Mouse (Mus musculus) liver, postnatal 0 days (tissue): Measurements from ENCODE around the gene Ifne. TPM values are rescaled to one million over a fixed set of nuclear protein-coding genes. Genes with fewer than 3 reads are reported as not detected.
"Not testable (repeated sequence)": the region's sequence is repeated elsewhere in the genome, so short reads cannot be mapped to it uniquely, and the experiment has no call there.

Experiments used
- ATAC-seq: fragments of 200-750 bp; cut with Nextera tagmentation; 2 replicates; pipeline ENCODE4 v1.8.0; 2017; ENCODE audit warnings: mild to moderate bottlenecking, moderate library complexity
- DNase-seq: peaks from one replicate; pipeline ENCODE4 v3.0.0-alpha.2; 2016
- H3K27ac ChIP-seq: fragments of 300-500 bp; sonication (generic); 2 replicates; pipeline ENCODE4 v1.5.1; 2014; ENCODE audit warnings: antibody characterized with exemption, moderate library complexity, mild to moderate bottlenecking, low read depth
- H3K27me3 ChIP-seq: fragments of 300-500 bp; sonication (generic); 2 replicates; pipeline ENCODE4 v1.6.1; 2014; ENCODE audit warnings: low read length, control low read depth, mixed read lengths; ENCODE audit not compliant: insufficient read depth
- H3K36me3 ChIP-seq: fragments of 300-500 bp; sonication (generic); replicated peaks from 2 replicates; pipeline ENCODE4 v1.6.1; 2014; ENCODE audit warnings: mild to moderate bottlenecking, control low read depth, low read length, moderate library complexity, mixed read lengths; ENCODE audit not compliant: insufficient read depth
- H3K4me1 ChIP-seq: fragments of 300-500 bp; sonication (generic); 2 replicates; pipeline ENCODE4 v1.6.1; 2014; ENCODE audit warnings: antibody characterized with exemption, mild to moderate bottlenecking, control low read depth; ENCODE audit not compliant: insufficient read depth
- H3K4me2 ChIP-seq: fragments of 300-500 bp; sonication (generic); 2 replicates; pipeline ENCODE4 v1.6.1; 2014; ENCODE audit warnings: low read depth, mild to moderate bottlenecking, low read length, moderate library complexity, mixed read lengths
- H3K4me3 ChIP-seq: fragments of 300-500 bp; sonication (generic); 2 replicates; pipeline ENCODE4 v1.5.1; 2014; ENCODE audit warnings: low read depth, low read length
- H3K9ac ChIP-seq: fragments of 300-500 bp; sonication (generic); replicated peaks from 2 replicates; pipeline ENCODE4 v1.6.1; 2014; ENCODE audit warnings: mild to moderate bottlenecking, moderate library complexity
- H3K9me3 ChIP-seq: fragments of 300-500 bp; sonication (generic); 2 replicates; pipeline ENCODE4 v1.6.1; 2016; ENCODE audit warnings: mild to moderate bottlenecking, control low read depth, low read length, mixed read lengths
- CTCF ChIP-seq: sonication (generic); IDR thresholded peaks from 2 replicates; pipeline ENCODE4 v1.5.1; 2016; ENCODE audit warnings: antibody characterized with exemption, low read depth
- EP300 ChIP-seq: IDR thresholded peaks from 2 replicates; pipeline ENCODE4 v1.6.1; 2016; ENCODE audit warnings: antibody characterized with exemption, low read depth, mild to moderate bottlenecking
- WGBS: fragments of 180-500 bp; shearing (Covaris S2); extraction: QIAGEN DNeasy Blood & Tissue Kit; methylation state at CpG from one replicate; pipeline ENCODE4 v1.1.7; 2014; ENCODE audit not compliant: insufficient replicate concordance; 5-methylcytosine and 5-hydroxymethylcytosine counted together
- microRNA counts: library from miRNA; unstranded; fragments of <30 nt; microRNA quantifications from one replicate; lab custom pipeline; 2015
- microRNA-seq: library from miRNA; unstranded; fragments of <30 nt; microRNA quantifications from one replicate; pipeline ENCODE4, GENCODE M21; 2016
- polyA plus RNA-seq: library from polyadenylated mRNA; unstranded; fragments of >200 nt; fragmentation: Nextera tagmentation; extraction: Ambion mirVana; gene quantifications from 2 replicates; pipeline ENCODE4 v1.2.1, GENCODE M21; 2015

Ifne gene
- polyA plus RNA-seq, 1 experiment from 2014 or later: not detected

GRCm38 (mm10) chr4:88838828-88839227 lies 41.2 kb downstream of the Ifne start:
- Histone ChIP-seq H3K9ac (no peak overlapping the region), H3K36me3 (no peaks in the 10 kb centered on the region), H3K4me3 (no peak overlapping the region), H3K9me3 (no peaks in the 10 kb centered on the region), H3K27ac (no peak overlapping the region), H3K4me1 (no peaks in the 10 kb centered on the region), H3K27me3 (no peaks in the 10 kb centered on the region), H3K4me2 (no peak overlapping the region)
- ATAC-seq (no peak), DNase-seq (no peak)
- 28% methylated on average over 3 of the region's 3 CpGs for WGBS
- TF ChIP-seq CTCF (peak; percentile 51), EP300 (no peak)

- not testable (repeated sequence) for H3K27ac ChIP-seq, H3K9ac ChIP-seq, H3K36me3 ChIP-seq, H3K4me1 ChIP-seq, ATAC-seq, H3K4me2 ChIP-seq, H3K4me3 ChIP-seq, DNase-seq, H3K9me3 ChIP-seq, H3K27me3 ChIP-seq
- 75% methylated on average over 1 of the region's 1 CpGs for WGBS
Observed at GRCm38 (mm10) chr4:88835225-88835624, 44.8 kb downstream of the Ifne start, which contains the start of gene Ifna5. Gene Ifna5 (plus strand): TSS chr4:88835525.

GRCm38 (mm10) chr4:88830523-88830922 lies 49.5 kb downstream of the Ifne start:
- 24% methylated on average over 4 of the region's 4 CpGs for WGBS
- H3K36me3 ChIP-seq: no peaks in the 10 kb centered on the region
- H3K27me3 ChIP-seq: no peaks in the 10 kb centered on the region
- H3K9me3 ChIP-seq: no peaks in the 10 kb centered on the region
- peak; percentile 44 for TF ChIP-seq CTCF
- no peak for TF ChIP-seq EP300
- H3K9ac ChIP-seq: no peak overlapping the region
- DNase-seq (no peak), ATAC-seq (no peak)
- H3K4me3 ChIP-seq: no peak overlapping the region
- H3K4me1 ChIP-seq: no peaks in the 10 kb centered on the region
- no peak overlapping the region for H3K4me2 ChIP-seq
- H3K27ac ChIP-seq: no peak overlapping the region

MicroRNA genes within 50 kb of the gene (microRNA counts, 519-probe panel; counts per million panel counts)
- microRNA mmu-miR-31 (lab: Ali Mortazavi, UCI): not detected

Small RNAs within 50 kb of the gene (microRNA-seq; reads per million reads assigned to microRNA genes)
- 1,688 reads per million, percentile 77 among the genes with 10 or more reads in this experiment for gene Mir31

Other genes with a start within 250 kb of the Ifne start
- not detected in 2 replicates for gene C87499, start 245.8 kb downstream of the Ifne start, polyA plus RNA-seq
- not detected in 2 replicates for gene Ifna13, start 235.7 kb downstream of the Ifne start, polyA plus RNA-seq
- not detected in 2 replicates for gene Ifna16, start 203.3 kb downstream of the Ifne start, polyA plus RNA-seq
- gene Ifna2, start 196.3 kb downstream of the Ifne start, polyA plus RNA-seq: not detected in 2 replicates
- not detected in 2 replicates for gene Ifnab, start 188.8 kb downstream of the Ifne start, polyA plus RNA-seq
- 0.15 and 0.22 TPM in 2 replicates for gene Gm26566, start 158.4 kb downstream of the Ifne start, polyA plus RNA-seq
- gene Klhl9, start 157.7 kb downstream of the Ifne start, polyA plus RNA-seq: 18.6 and 20.1 TPM in 2 replicates
- not detected in 2 replicates for gene Gm13271, start 125.3 kb downstream of the Ifne start, polyA plus RNA-seq
- 0.13 TPM in 1 of 2 replicates, not detected in the other for gene Gm13283, start 120.1 kb downstream of the Ifne start, polyA plus RNA-seq
- gene Gm13290, start 106.4 kb downstream of the Ifne start, polyA plus RNA-seq: not detected in 2 replicates
- gene Gm13289, start 103.3 kb downstream of the Ifne start, polyA plus RNA-seq: not detected in 2 replicates
- gene Gm13272, start 100.4 kb downstream of the Ifne start, polyA plus RNA-seq: not detected in 2 replicates
- gene Ifnz, start 98.1 kb downstream of the Ifne start, polyA plus RNA-seq: not detected in 2 replicates
- gene Gm13276, start 94.5 kb downstream of the Ifne start, polyA plus RNA-seq: not detected in 2 replicates
- gene Gm13277, start 91.6 kb downstream of the Ifne start, polyA plus RNA-seq: not detected in 2 replicates
- not detected in 2 replicates for gene Gm13278, start 88.7 kb downstream of the Ifne start, polyA plus RNA-seq
- not detected in 2 replicates for gene Gm13275, start 85.7 kb downstream of the Ifne start, polyA plus RNA-seq
- gene Gm13279, start 82.8 kb downstream of the Ifne start, polyA plus RNA-seq: not detected in 2 replicates
- gene Gm13285, start 80.5 kb downstream of the Ifne start, polyA plus RNA-seq: 0.17 and 0.25 TPM in 2 replicates
- not detected in 2 replicates for gene Gm13287, start 76.9 kb downstream of the Ifne start, polyA plus RNA-seq
- gene Gm13288, start 74.7 kb downstream of the Ifne start, polyA plus RNA-seq: not detected in 2 replicates
- gene Ifna7, start 64.0 kb downstream of the Ifne start, polyA plus RNA-seq: not detected in 2 replicates
- not detected in 2 replicates for gene Ifna11, start 60.2 kb downstream of the Ifne start, polyA plus RNA-seq
- gene Ifna6, start 52.8 kb downstream of the Ifne start, polyA plus RNA-seq: not detected in 2 replicates
- not detected in 2 replicates for gene Ifna5, start 44.7 kb downstream of the Ifne start, polyA plus RNA-seq
- gene Ifna4, start 38.3 kb downstream of the Ifne start, polyA plus RNA-seq: not detected in 2 replicates
- gene Ifna1, start 30.1 kb downstream of the Ifne start, polyA plus RNA-seq: not detected in 2 replicates